Mouse (Mus musculus) liver, postnatal 0 days (tissue): ENCODE measurements at regions not wholly inside any gene's neighbourhood (a gene's known extent, or its start where the extent isn't known, plus 50 kb on each side); places are given as distances from the start of the nearest gene placed in this dataset.

Experiments
- CTCF ChIP-seq: sonication (generic); IDR thresholded peaks from 2 replicates; pipeline ENCODE4 v1.5.1; 2016; ENCODE audit warnings: antibody characterized with exemption, low read depth
- EP300 ChIP-seq: IDR thresholded peaks from 2 replicates; pipeline ENCODE4 v1.6.1; 2016; ENCODE audit warnings: antibody characterized with exemption, low read depth, mild to moderate bottlenecking

GRCm38 (mm10) chr8:8168250-8168649, 492.8 kb downstream of the Efnb2 start:
- TF ChIP-seq CTCF (no peak), EP300 (no peak)
